Mouse (Mus musculus): Measurements from ENCODE around the gene Coq9. TPM values are rescaled to one million over a fixed set of nuclear protein-coding genes. Genes with fewer than 3 reads are reported as not detected.

Coq9 gene
- 374 and 469 TPM in 2 replicates for polyA plus RNA-seq (2012; rRNA removed)

GRCm38 (mm10) chr8:94837662-94838574 is at the start of gene Coq9, which contains the start of gene Ciapin1:
TSS of gene Coq9 (plus strand) at chr8:94838321.
TSS of gene Ciapin1 (minus strand) at chr8:94838358.

GRCm38 (mm10) chr8:94810153-94810552 is 28.0 kb upstream of the Coq9 start, which contains the start of gene Ccl17:
TSS of gene Ccl17 (plus strand) at chr8:94810453.

GRCm38 (mm10) chr8:94857346-94858173 is 19.4 kb downstream of the Coq9 start, which contains the start of gene Polr2c:
TSS of gene Polr2c (plus strand) at chr8:94857450.

GRCm38 (mm10) chr8:94876197-94876730 is 38.1 kb downstream of the Coq9 start, which contains the start of gene Dok4:
TSS of gene Dok4 (minus strand) at chr8:94876330.

Other genes with a start within 250 kb of the Coq9 start
- gene Rspry1, start 236.4 kb upstream of the Coq9 start, polyA plus RNA-seq (2012; rRNA removed) = 5.7 and 7.2 TPM in 2 replicates
- 21.2 and 24.3 TPM in 2 replicates for gene Fam192a, start 236.3 kb upstream of the Coq9 start, polyA plus RNA-seq (2012; rRNA removed)
- gene Arl2bp, start 171.7 kb upstream of the Coq9 start, polyA plus RNA-seq (2012; rRNA removed) = 84.3 and 113 TPM in 2 replicates
- gene Pllp, start 142.0 kb upstream of the Coq9 start, polyA plus RNA-seq (2012; rRNA removed) = 304 and 413 TPM in 2 replicates
- 1.7 and 2.2 TPM in 2 replicates for gene Ccl22, start 92.7 kb upstream of the Coq9 start, polyA plus RNA-seq (2012; rRNA removed)
- gene Cx3cl1, start 66.3 kb upstream of the Coq9 start, polyA plus RNA-seq (2012; rRNA removed) = 164 and 188 TPM in 2 replicates
- gene Ccl17, start 27.9 kb upstream of the Coq9 start, polyA plus RNA-seq (2012; rRNA removed) = 0.88 TPM in 1 of 2 replicates, not detected in the other
- 47.1 and 48.1 TPM in 2 replicates for gene Ciapin1, start within 50 bp of the Coq9 start, polyA plus RNA-seq (2012; rRNA removed)
- 56.7 and 94.8 TPM in 2 replicates for gene Polr2c, start 19.1 kb downstream of the Coq9 start, polyA plus RNA-seq (2012; rRNA removed)
- 145 and 155 TPM in 2 replicates for gene Dok4, start 38.0 kb downstream of the Coq9 start, polyA plus RNA-seq (2012; rRNA removed)
- gene Ccdc102a, start 79.8 kb downstream of the Coq9 start, polyA plus RNA-seq (2012; rRNA removed) = 12.4 and 13.5 TPM in 2 replicates
- gene Adgrg5, start 85.4 kb downstream of the Coq9 start, polyA plus RNA-seq (2012; rRNA removed) = 5.8 and 11.0 TPM in 2 replicates
- 104 and 110 TPM in 2 replicates for gene Adgrg1, start 136.4 kb downstream of the Coq9 start, polyA plus RNA-seq (2012; rRNA removed)
- gene Adgrg3, start 179.4 kb downstream of the Coq9 start, polyA plus RNA-seq (2012; rRNA removed) = 7.2 and 7.7 TPM in 2 replicates
- 0.07 TPM in 1 of 2 replicates, not detected in the other for gene Drc7, start 216.8 kb downstream of the Coq9 start, polyA plus RNA-seq (2012; rRNA removed)
- gene Katnb1, start 242.9 kb downstream of the Coq9 start, polyA plus RNA-seq (2012; rRNA removed) = 19.9 and 23.1 TPM in 2 replicates

Measured in colon, adult 2 months (tissue).